Mouse (Mus musculus): ENCODE data around the gene Fign.

Fign gene

DNA sequence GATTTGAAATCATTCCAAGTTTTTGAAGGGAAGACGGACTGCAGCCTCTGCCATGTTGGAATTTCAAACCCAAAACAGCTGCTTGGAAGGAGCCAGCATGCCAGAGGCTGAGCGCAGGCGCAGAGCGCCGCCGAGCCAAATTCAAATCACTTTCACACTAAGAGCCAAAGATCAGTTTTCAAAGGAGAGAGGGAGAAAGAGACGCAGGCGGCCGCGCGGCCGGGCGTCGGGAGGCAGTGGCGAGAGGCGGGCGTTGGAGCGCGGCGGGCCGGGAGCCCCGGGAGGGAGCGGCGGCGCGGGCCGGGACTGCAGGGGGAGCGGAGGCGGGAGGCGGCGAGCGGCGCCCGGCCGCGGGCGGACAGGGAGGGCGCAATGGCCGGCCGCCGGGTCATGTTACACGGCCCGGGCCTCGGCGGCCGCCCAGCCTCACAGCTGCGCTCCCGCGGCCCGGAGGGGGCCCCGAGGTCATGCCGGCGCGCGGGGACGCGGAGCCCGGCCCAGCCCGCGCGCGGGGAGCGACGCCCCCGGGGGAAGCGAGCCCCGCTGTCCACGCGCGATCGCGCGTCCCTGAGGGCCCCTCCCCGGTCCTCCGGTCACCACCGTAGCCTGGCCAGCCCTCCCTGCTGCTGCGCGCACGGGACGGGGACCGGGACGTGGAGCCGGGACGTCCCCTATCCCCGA, at the start of gene Fign:
Gene Fign (minus strand): TSS at position 102 of the 681 bp plus-strand sequence.
- in situ Hi-C loops (cut with MboI, MseI): no loop called here

- in situ Hi-C loops (cut with MboI, MseI): no loop called here
Measured at GRCm38 (mm10) chr2:64133597-64133996, 35.8 kb upstream of the Fign start.

- in situ Hi-C loops (cut with MboI, MseI): no loop called here
Measured at GRCm38 (mm10) chr2:64120495-64120894, 22.7 kb upstream of the Fign start.

- in situ Hi-C loops (cut with MboI, MseI): loop anchor here (10.0 kb wide), 1 partner anchor 1248 kb away; the partner anchor contains the start of gene Slc38a11
Measured at GRCm38 (mm10) chr2:64116613-64117012, 18.8 kb upstream of the Fign start.

DNA sequence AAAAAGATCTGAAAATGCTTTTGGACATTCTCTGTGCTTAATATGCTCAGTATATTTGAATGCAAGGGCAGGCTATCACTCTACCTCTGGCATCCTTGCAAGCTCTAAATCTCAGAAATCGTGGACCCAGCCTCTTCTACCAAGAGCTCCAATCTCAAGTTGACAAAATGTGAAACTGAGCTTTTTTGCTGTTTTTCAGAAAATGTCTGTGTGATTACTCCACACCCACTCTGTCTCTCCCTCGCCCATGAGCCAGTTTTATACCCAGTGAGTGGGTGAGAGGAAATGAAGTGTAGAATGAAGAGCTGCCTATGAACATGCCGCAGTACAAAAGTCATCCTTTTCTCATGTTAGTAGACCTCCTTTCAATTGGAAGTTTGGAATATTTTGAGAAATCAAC, 13.3 kb upstream of the Fign start:
- in situ Hi-C loops (cut with MboI, MseI): loop anchor here (10.0 kb wide), 1 partner anchor 1254 kb away; the partner anchor contains the start of gene Slc38a11

GRCm38 (mm10) chr2:64109860-64110259, 12.0 kb upstream of the Fign start:
- in situ Hi-C loops (cut with MboI, MseI): loop anchor here (5.0 to 10.0 kb wide), 2 partner anchors 47 to 1255 kb away; partner anchors contain the start of gene Slc38a11

- in situ Hi-C loops (cut with MboI, MseI): loop anchor here (5.0 kb wide), 1 partner anchor 49 kb away; no protein-coding TSS in a partner anchor
Measured at GRCm38 (mm10) chr2:64108040-64108439, 10.2 kb upstream of the Fign start.

DNA sequence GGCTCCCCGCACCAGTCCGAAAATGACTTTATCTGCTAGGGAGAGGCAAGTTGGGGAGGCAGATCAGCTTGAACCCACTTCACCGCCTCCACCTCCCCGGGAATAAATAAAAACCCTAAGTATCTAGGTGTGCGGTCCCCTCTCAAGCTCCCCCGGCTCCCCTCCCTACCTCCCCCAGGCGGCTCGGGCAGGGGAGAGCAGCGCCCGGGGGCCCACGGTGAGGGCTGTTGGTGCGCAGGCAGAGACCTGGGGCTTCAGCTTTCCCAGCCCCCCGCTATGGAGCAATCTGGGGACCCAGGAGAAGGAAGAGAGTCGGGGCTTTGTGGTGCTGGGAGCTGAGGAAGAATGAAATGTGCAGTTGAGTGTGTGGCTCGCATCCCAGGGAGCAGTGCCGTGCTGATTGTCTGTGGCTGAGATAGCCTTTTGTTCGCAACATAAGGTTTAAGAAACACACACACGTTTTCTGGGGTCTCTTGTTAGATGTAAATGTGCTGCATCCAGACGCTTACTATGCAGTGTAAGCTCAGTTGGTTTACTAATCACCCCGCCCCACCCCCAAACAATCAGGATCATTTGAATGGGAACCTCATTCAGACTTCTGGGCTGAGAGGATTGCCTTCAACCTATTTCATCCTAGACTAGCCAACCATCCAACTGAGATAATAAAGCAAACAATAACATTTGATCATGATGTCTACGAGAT, 931 bp upstream of the Fign start:
- in situ Hi-C loops (cut with MboI, MseI): no loop called here

- in situ Hi-C loops (cut with MboI, MseI): no loop called here
Measured at GRCm38 (mm10) chr2:64096721-64097411, 972 bp downstream of the Fign start.

DNA sequence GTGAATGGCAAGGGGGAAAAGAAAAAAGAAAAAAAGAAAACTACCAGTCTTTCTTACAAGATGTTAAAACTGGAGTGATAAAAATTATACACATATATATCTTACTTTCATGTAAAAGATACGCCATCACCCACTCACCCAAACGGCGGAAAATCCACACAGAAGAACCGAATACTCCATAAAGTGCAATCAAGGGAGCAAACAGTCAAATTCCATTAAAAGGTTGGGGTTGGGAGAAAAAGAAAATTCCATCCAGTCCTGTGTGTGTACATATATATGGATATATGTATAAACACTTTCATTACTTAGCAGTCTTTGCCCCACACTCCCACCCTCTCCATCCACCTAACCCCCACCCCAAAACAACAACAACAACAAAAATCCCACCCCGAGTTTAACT, 1.7 kb downstream of the Fign start:
- in situ Hi-C loops (cut with MboI, MseI): no loop called here

- in situ Hi-C loops (cut with MboI, MseI): no loop called here
Measured at GRCm38 (mm10) chr2:64095561-64095960, 2.3 kb downstream of the Fign start.

- in situ Hi-C loops (cut with MboI, MseI): no loop called here
Measured at GRCm38 (mm10) chr2:64093087-64093486, 4.8 kb downstream of the Fign start.

DNA sequence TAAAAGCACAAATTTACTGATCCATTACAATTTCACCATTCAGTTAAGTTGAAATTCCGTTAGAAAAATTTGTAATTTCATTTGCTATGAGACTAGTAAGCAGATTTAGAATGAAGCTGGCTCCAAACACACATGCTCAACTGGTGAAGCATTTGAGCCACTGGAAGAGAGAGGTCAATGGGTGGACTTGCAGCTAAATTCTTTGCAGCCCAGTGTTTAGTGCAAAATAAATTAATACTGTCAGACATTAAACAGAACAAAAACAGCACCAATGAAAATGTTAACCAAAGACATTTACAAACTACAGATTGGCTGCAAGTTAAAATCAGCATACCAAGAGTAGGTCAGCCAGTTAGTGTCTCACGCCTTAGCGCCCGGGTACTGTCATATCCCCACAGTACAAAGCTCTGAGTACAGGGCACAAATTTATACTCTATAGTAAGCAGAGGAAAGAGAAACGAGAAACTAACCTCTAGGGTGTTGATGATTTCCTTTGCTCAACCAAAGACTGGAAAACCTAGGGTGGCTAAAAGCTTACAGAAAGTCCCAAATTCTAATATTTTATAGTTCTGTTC, 13.9 kb downstream of the Fign start:
- in situ Hi-C loops (cut with MboI, MseI): no loop called here

- in situ Hi-C loops (cut with MboI, MseI): no loop called here
Measured at GRCm38 (mm10) chr2:64079765-64080164, 18.1 kb downstream of the Fign start.

- in situ Hi-C loops (cut with MboI, MseI): no loop called here
Measured at GRCm38 (mm10) chr2:64078551-64078950, 19.3 kb downstream of the Fign start.

DNA sequence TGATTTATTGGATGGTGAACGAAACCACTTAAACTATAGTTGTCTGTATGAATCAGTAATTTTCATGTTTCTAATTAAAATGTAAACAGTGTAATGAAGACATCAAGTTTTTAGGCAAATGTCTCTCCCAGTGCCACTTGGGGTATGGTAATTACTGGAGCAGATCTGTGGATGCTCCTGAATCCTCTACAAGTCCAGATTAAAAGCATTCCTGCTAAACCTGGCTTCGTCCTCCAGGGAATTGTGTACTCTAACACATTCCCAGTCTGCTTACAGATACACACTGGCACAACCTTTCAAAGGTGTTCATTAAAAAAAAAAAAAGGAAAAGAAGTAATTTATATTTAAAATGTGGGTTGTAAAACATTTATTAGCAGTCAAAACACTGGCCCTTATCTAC, 20.0 kb downstream of the Fign start:
- in situ Hi-C loops (cut with MboI, MseI): no loop called here

GRCm38 (mm10) chr2:64075873-64076272, 22.0 kb downstream of the Fign start:
- in situ Hi-C loops (cut with MboI, MseI): no loop called here

DNA sequence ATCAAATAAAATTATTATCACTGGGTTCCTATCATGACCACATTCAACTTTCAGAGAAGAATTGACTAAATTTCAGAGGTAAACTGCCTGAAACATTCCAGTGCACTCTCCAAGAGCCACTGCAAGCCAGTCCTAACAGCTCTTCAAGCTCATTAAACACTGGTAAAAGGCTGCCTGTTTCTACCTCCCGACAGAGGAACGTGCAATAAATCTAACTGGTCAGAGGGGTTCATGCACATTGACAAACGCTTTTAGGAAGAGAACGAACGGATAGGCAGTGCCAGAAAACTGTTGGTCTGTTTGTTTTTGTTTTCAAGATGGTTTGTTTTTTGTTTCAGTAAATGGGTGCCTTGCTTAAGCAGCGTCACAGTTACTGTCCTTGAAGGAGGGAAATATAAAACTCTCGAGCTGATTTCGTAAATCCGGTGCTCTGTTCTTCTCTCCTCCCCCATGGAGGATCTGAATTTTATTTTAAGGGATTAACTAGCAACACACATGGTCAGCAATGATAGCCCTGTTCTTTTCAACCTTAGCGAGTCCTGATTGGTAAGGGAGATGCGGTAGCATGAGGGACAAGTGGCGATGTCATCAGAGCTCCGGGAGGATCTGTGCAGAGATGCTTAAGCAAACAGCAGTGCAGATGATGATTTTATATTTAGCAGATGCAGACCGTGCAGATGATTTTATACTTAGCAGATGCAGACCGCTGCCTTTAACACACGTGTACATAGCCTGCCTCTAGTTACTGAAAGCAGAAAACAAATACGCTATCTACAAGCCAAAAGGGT, 23.0 kb downstream of the Fign start:
- in situ Hi-C loops (cut with MboI, MseI): no loop called here

- in situ Hi-C loops (cut with MboI, MseI): no loop called here
Measured at GRCm38 (mm10) chr2:64072158-64072557, 25.7 kb downstream of the Fign start.

DNA sequence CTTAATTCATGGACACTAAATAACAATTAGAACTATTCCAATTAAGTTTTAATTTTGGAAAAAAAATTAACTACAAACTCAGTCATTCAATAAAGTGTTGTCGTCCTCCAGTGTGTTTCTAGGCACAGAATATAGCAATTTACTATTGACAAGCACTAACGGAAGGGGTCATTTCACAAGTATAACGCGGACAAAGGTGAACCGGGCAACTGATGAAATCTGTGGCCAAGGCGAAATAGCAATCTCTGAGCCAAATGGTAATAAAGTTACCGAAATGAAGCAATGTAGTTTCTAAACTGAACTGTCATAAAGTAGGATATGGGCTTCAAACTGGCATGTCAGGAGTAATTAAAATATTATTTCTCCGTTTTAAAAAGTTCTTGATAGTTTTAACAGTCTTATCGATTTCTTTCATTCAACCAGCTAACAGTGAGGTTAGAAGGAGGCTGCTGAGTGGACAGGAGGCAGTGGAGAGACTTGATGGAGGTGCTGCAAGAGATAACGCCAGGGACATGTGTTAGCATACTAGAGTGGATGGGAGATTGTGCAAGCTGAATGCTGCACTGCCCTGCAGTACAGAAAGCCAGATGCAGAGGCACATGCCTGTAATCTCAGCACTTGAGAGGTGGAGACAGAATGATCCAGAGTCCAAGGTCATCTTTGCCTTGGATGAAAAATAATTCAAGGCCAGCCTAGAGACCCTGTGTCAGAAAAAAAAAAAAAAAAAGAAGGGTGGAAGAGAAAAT, 27.7 kb downstream of the Fign start:
- in situ Hi-C loops (cut with MboI, MseI): no loop called here

DNA sequence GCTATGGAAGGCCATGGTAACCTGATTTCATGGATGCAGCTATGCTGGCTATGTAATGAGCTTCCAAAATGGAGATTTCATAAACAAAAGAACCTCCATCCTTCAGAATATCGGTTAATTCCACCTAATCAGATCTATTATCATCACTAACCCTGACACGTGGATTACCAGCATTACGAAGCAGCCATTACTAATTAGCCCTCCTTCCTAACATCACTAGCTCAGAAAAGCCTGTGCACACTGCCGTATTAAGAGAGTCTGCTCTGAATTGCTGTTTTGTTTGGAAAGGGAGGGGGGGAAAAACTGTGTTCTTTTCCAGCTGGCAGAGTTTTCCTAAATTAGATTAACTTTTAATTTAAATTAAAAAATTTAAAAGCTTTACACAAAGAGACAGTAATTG, 32.3 kb downstream of the Fign start:
- in situ Hi-C loops (cut with MboI, MseI): no loop called here
